Mouse (Mus musculus) heart, embryonic 11.5 days (tissue): Measurements from ENCODE around the gene Slc22a15. TPM values are rescaled to one million over a fixed set of nuclear protein-coding genes. Genes with fewer than 3 reads are reported as not detected.

Experiments used
- ATAC-seq: fragments of 200-750 bp; cut with Nextera tagmentation; replicated peaks from 2 replicates; pipeline ENCODE4 v1.8.0; 2017; ENCODE audit warnings: moderate library complexity; ENCODE audit not compliant: insufficient number of reproducible peaks, low FRiP score, low TSS enrichment
- H3K27ac ChIP-seq: fragments of 300-500 bp; sonication (generic); 2 replicates; pipeline ENCODE4 v1.5.1; 2014; ENCODE audit warnings: mild to moderate bottlenecking, low read depth, low read length
- H3K27me3 ChIP-seq: fragments of 300-500 bp; sonication (generic); 2 replicates; pipeline ENCODE4 v1.6.1; 2014; ENCODE audit warnings: mild to moderate bottlenecking, low read length, mixed read lengths; ENCODE audit not compliant: control insufficient read depth, insufficient read depth
- H3K36me3 ChIP-seq: fragments of 300-500 bp; sonication (generic); 2 replicates; pipeline ENCODE4 v1.6.1; 2014; ENCODE audit warnings: mild to moderate bottlenecking, low read length, moderate library complexity, mixed read lengths; ENCODE audit not compliant: control insufficient read depth, insufficient read depth
- H3K4me1 ChIP-seq: fragments of 300-500 bp; sonication (generic); 2 replicates; pipeline ENCODE4 v1.6.1; 2014; ENCODE audit warnings: low read length; ENCODE audit not compliant: control insufficient read depth, insufficient read depth
- H3K4me2 ChIP-seq: fragments of 300-500 bp; sonication (generic); 2 replicates; pipeline ENCODE4 v1.6.1; 2014; ENCODE audit warnings: mild to moderate bottlenecking, moderate library complexity
- H3K4me3 ChIP-seq: fragments of 300-500 bp; sonication (generic); 2 replicates; pipeline ENCODE4 v1.5.1; 2014; ENCODE audit warnings: low read depth, low read length
- H3K9ac ChIP-seq: fragments of 300-500 bp; sonication (generic); 2 replicates; pipeline ENCODE4 v1.6.1; 2014; ENCODE audit warnings: mild to moderate bottlenecking, low read depth, low read length, moderate library complexity
- H3K9me3 ChIP-seq: fragments of 300-500 bp; sonication (generic); replicated peaks from 2 replicates; pipeline ENCODE4 v1.6.1; 2016; ENCODE audit warnings: low read length; ENCODE audit not compliant: control insufficient read depth
- WGBS: fragments of 180-500 bp; shearing (Covaris S2); extraction: QIAGEN DNeasy Blood & Tissue Kit; methylation state at CpG from one replicate; pipeline ENCODE4 v1.1.7; 2014; ENCODE audit not compliant: insufficient replicate concordance; 5-methylcytosine and 5-hydroxymethylcytosine counted together
- polyA plus RNA-seq: library from polyadenylated mRNA; unstranded; fragments of >200 nt; fragmentation: Nextera tagmentation; extraction: Ambion mirVana; gene quantifications from 2 replicates; pipeline ENCODE4 v1.2.1, GENCODE M21; 2014

Slc22a15 gene
- polyA plus RNA-seq, 1 experiment from 2014 or later = 7.3 TPM

- Histone ChIP-seq H3K4me1 (peaks cover 23% of the 10 kb centered on the region; the same call in 1 of the 2 replicates), H3K36me3 (no peaks in the 10 kb centered on the region), H3K27me3 (no peaks in the 10 kb centered on the region), H3K4me3 (no peak overlapping the region), H3K27ac (no peak overlapping the region), H3K9me3 (no peaks in the 10 kb centered on the region), H3K9ac (no peak overlapping the region), H3K4me2 (no peak overlapping the region)
- ATAC-seq = no peak
These were observed 2.4 kb upstream of the Slc22a15 start for GRCm38 (mm10) chr3:101926636-101927035.

GRCm38 (mm10) chr3:101925663-101926062 lies 1.4 kb upstream of the Slc22a15 start:
- Histone ChIP-seq H3K9ac (no peak overlapping the region), H3K27ac (peak overlapping the region; percentile 54), H3K27me3 (no peaks in the 10 kb centered on the region), H3K4me1 (peaks cover 23% of the 10 kb centered on the region; the same call in 1 of the 2 replicates), H3K36me3 (no peaks in the 10 kb centered on the region), H3K4me3 (no peak overlapping the region), H3K9me3 (no peaks in the 10 kb centered on the region), H3K4me2 (no peak overlapping the region)
- 67% methylated on average over 1 of the region's 1 CpGs for WGBS
- ATAC-seq = no peak

GRCm38 (mm10) chr3:101922366-101922765 lies 1.9 kb downstream of the Slc22a15 start:
- no peak overlapping the region for H3K4me3 ChIP-seq
- no peak overlapping the region for H3K4me2 ChIP-seq
- no peaks in the 10 kb centered on the region for H3K36me3 ChIP-seq
- no peaks in the 10 kb centered on the region for H3K9me3 ChIP-seq
- no peak for ATAC-seq
- WGBS = 86% methylated on average over 7 of the region's 7 CpGs
- H3K4me1 ChIP-seq = peaks cover 18% of the 10 kb centered on the region; the same call in 1 of the 2 replicates
- H3K9ac ChIP-seq = no peak overlapping the region
- H3K27ac ChIP-seq = no peak overlapping the region
- H3K27me3 ChIP-seq = no peaks in the 10 kb centered on the region

GRCm38 (mm10) chr3:101918526-101918925 lies 5.7 kb downstream of the Slc22a15 start:
- H3K27ac ChIP-seq = no peak overlapping the region
- peaks cover 11% of the 10 kb centered on the region; the same call in 1 of the 2 replicates for H3K4me1 ChIP-seq
- no peak overlapping the region for H3K9ac ChIP-seq
- no peak overlapping the region for H3K4me2 ChIP-seq
- no peaks in the 10 kb centered on the region for H3K9me3 ChIP-seq
- 78% methylated on average over 3 of the region's 3 CpGs for WGBS
- no peaks in the 10 kb centered on the region for H3K27me3 ChIP-seq
- no peak for ATAC-seq
- no peak overlapping the region for H3K4me3 ChIP-seq
- H3K36me3 ChIP-seq = no peaks in the 10 kb centered on the region; the same call in 1 of the 2 replicates

GRCm38 (mm10) chr3:101917665-101918064 lies 6.6 kb downstream of the Slc22a15 start:
- H3K9ac ChIP-seq = no peak overlapping the region
- no peak overlapping the region for H3K27ac ChIP-seq
- no peak overlapping the region for H3K4me2 ChIP-seq
- H3K4me1 ChIP-seq = peaks cover 5% of the 10 kb centered on the region; the same call in 1 of the 2 replicates
- no peak for ATAC-seq
- no peak overlapping the region for H3K4me3 ChIP-seq
- H3K36me3 ChIP-seq = peaks cover 6% of the 10 kb centered on the region
- WGBS = 37% methylated on average over 3 of the region's 3 CpGs
- no peaks in the 10 kb centered on the region for H3K27me3 ChIP-seq
- no peaks in the 10 kb centered on the region for H3K9me3 ChIP-seq

GRCm38 (mm10) chr3:101916525-101916924 lies 7.7 kb downstream of the Slc22a15 start:
- ATAC-seq = no peak
- H3K4me2 ChIP-seq = no peak overlapping the region
- no peaks in the 10 kb centered on the region for H3K9me3 ChIP-seq
- H3K4me3 ChIP-seq = no peak overlapping the region
- H3K4me1 ChIP-seq = peaks cover 3% of the 10 kb centered on the region; the same call in 1 of the 2 replicates
- WGBS = 63% methylated on average over 5 of the region's 5 CpGs
- no peaks in the 10 kb centered on the region for H3K27me3 ChIP-seq
- peaks cover 6% of the 10 kb centered on the region for H3K36me3 ChIP-seq
- no peak overlapping the region for H3K9ac ChIP-seq
- no peak overlapping the region for H3K27ac ChIP-seq

- no peak overlapping the region for H3K4me3 ChIP-seq
- H3K27ac ChIP-seq = no peak overlapping the region
- H3K4me2 ChIP-seq = no peak overlapping the region
- H3K36me3 ChIP-seq = peaks cover 6% of the 10 kb centered on the region
- H3K27me3 ChIP-seq = no peaks in the 10 kb centered on the region
- no peaks in the 10 kb centered on the region for H3K9me3 ChIP-seq
- no peak overlapping the region for H3K9ac ChIP-seq
- WGBS = 70% methylated on average over 14 of the region's 14 CpGs
- ATAC-seq = no peak
- H3K4me1 ChIP-seq = peaks cover 3% of the 10 kb centered on the region; the same call in 1 of the 2 replicates
These were observed 9.0 kb downstream of the Slc22a15 start for GRCm38 (mm10) chr3:101915048-101915801.

GRCm38 (mm10) chr3:101914266-101914665 lies 10.0 kb downstream of the Slc22a15 start:
- no peaks in the 10 kb centered on the region for H3K27me3 ChIP-seq
- 72% methylated on average over 5 of the region's 5 CpGs for WGBS
- ATAC-seq = no peak

GRCm38 (mm10) chr3:101912041-101912440 lies 12.2 kb downstream of the Slc22a15 start:
- Histone ChIP-seq H3K4me3 (no peak overlapping the region), H3K9ac (no peak overlapping the region), H3K27me3 (no peaks in the 10 kb centered on the region), H3K4me1 (peaks cover 3% of the 10 kb centered on the region), H3K9me3 (0 out of 2 replicates have a peak, but pooled peaks cover 2% of the 10 kb centered on the region), H3K4me2 (no peak overlapping the region), H3K36me3 (peaks cover 6% of the 10 kb centered on the region), H3K27ac (no peak overlapping the region)
- no peak for ATAC-seq
- WGBS = 84% methylated on average over 6 of the region's 6 CpGs

More at GRCm38 (mm10) chr3:101914266-101914665, 10.0 kb downstream of the Slc22a15 start:
- Histone ChIP-seq H3K27ac (no peak overlapping the region), H3K36me3 (peaks cover 6% of the 10 kb centered on the region), H3K4me1 (peaks cover 3% of the 10 kb centered on the region; the same call in 1 of the 2 replicates), H3K9ac (no peak overlapping the region), H3K4me3 (no peak overlapping the region), H3K9me3 (no peaks in the 10 kb centered on the region), H3K4me2 (no peak overlapping the region)
